Mouse (Mus musculus): ENCODE data around the gene Ypel2. TPM values are rescaled to one million over a fixed set of nuclear protein-coding genes. Genes with fewer than 3 reads are reported as not detected.
A peak's percentile ranks its signal among the peaks of the same experiment; 100 is the strongest.

The Ypel2 gene
- polyA plus RNA-seq, 1 experiment from 2014 or later, result 3.1 TPM

DNA sequence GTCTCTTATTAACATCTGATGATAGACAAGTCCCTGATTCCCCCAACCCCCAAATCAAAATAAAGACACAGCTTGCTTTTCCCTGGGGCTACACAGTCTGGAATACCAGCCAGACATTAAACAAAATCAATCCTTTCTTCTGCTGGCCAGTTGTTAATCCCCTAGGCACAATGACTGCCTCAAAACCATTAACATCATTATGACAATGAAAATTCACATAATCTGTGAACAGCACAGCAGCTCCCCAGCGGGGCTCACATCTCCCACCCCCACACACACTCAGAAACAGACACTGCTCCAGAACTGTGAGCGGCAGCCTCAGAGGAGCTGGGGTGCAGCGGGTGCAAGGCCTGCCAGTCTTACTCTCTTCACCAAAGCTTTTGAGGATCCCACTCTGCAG, 3.2 kb downstream of the Ypel2 start:
- H3K9ac ChIP-seq (replicated peaks; ENCODE audit: low read depth, low read length), result no peak overlapping the region
- H3K27ac ChIP-seq (ENCODE audit: low read depth, low read length), result peak overlapping the region; percentile 39
- WGBS, result 18% methylated on average over 3 of the region's 3 CpGs
- no peaks in the 10 kb centered on the region for H3K9me3 ChIP-seq (ENCODE audit: control insufficient read depth, low read length)
- H3K4me2 ChIP-seq (ENCODE audit: low read depth, low read length), result no peak overlapping the region
- H3K4me3 ChIP-seq (ENCODE audit: low read depth, low read length), result no peak overlapping the region
- H3K4me1 ChIP-seq (ENCODE audit: control insufficient read depth, insufficient read depth, low read length), result peaks cover 17% of the 10 kb centered on the region; the same call in 1 of the 2 replicates
- no peaks in the 10 kb centered on the region for H3K27me3 ChIP-seq (ENCODE audit: control insufficient read depth, insufficient read depth, low read length)
- no peak for ATAC-seq (ENCODE audit: low read depth)
- H3K36me3 ChIP-seq (ENCODE audit: control insufficient read depth, insufficient read depth, low read length), result no peaks in the 10 kb centered on the region

DNA sequence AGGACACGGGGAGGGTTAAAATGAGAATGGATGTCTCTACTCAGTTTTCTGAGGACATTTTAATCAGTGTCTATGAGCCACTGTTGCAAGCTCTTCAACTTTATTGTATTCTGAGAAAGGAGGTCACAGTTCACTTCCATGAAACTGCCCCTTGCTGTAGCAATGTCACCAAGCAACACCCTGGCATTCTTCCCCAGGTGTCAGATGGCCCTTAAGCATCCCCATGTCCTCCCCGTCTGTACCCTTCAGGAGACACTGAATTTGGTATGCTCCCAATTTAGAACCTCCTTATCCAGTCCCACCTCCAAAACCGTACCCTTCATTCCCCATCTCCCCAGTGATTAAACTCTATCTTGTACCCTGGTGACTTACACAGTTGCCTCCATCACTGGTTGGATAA, 8.5 kb downstream of the Ypel2 start:
- WGBS, result 76% methylated on average over 3 of the region's 3 CpGs
- Histone ChIP-seq H3K4me2 (ENCODE audit: low read depth, low read length) (no peak overlapping the region), H3K9me3 (ENCODE audit: control insufficient read depth, low read length) (no peaks in the 10 kb centered on the region), H3K36me3 (ENCODE audit: control insufficient read depth, insufficient read depth, low read length) (no peaks in the 10 kb centered on the region), H3K4me3 (ENCODE audit: low read depth, low read length) (no peak overlapping the region), H3K27me3 (ENCODE audit: control insufficient read depth, insufficient read depth, low read length) (no peaks in the 10 kb centered on the region), H3K9ac (replicated peaks; ENCODE audit: low read depth, low read length) (no peak overlapping the region), H3K4me1 (ENCODE audit: control insufficient read depth, insufficient read depth, low read length) (no peaks in the 10 kb centered on the region), H3K27ac (ENCODE audit: low read depth, low read length) (no peak overlapping the region)
- ATAC-seq (ENCODE audit: low read depth), result no peak

DNA sequence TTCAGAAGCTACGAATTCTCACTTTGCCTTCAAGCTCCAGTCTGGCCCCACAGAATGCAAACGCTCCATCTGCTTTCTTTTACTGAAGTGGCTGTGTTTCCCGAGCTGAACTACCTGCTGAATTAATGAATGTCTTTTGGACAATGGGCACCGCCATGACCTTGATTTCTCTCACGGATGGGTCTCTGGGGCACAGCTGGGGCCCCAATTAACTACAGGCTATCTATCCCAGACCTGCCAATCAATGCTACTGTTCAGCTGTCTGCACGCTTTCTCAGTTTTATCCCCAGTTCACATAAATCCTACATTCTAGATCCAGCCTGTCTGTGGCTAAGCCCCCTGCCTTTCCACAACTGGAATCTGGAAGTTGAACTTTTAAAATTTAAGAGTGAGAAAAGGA, 10.5 kb downstream of the Ypel2 start:
- no peak for ATAC-seq (ENCODE audit: low read depth)
- Histone ChIP-seq H3K9me3 (ENCODE audit: control insufficient read depth, low read length) (no peaks in the 10 kb centered on the region), H3K4me1 (ENCODE audit: control insufficient read depth, insufficient read depth, low read length) (no peaks in the 10 kb centered on the region), H3K27ac (ENCODE audit: low read depth, low read length) (no peak overlapping the region), H3K4me2 (ENCODE audit: low read depth, low read length) (no peak overlapping the region), H3K27me3 (ENCODE audit: control insufficient read depth, insufficient read depth, low read length) (no peaks in the 10 kb centered on the region), H3K4me3 (ENCODE audit: low read depth, low read length) (no peak overlapping the region), H3K36me3 (ENCODE audit: control insufficient read depth, insufficient read depth, low read length) (no peaks in the 10 kb centered on the region), H3K9ac (replicated peaks; ENCODE audit: low read depth, low read length) (no peak overlapping the region)
- 19% methylated on average over 6 of the region's 6 CpGs for WGBS

DNA sequence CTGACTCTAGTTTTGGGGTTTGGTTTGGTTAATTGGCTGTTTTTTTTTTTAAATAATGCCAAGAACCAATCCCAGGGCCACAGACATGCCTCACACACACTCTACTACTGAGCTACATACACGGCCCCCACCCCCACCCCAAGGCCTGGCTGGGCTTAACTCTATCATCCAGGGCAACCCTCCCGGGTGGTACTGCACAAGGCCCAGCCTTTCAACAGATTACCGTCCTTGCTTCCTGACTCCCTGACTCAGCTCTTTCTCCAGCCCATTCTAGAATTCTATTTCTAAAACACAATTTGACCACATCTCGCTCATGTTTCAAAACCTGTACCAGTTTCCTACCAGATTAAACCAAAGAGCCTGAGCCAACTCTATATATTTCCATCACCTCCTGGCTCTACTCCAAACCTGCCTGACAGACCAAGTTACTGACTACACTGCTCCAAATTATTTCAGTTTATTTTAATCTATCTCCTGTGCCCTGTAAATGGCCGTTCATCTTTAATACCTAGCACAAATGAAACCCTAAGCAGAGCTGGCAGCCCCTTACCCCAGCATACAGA, 12.2 kb downstream of the Ypel2 start:
- no peak overlapping the region for H3K4me3 ChIP-seq (ENCODE audit: low read depth, low read length)
- 71% methylated on average over 5 of the region's 5 CpGs for WGBS
- no peak overlapping the region for H3K4me2 ChIP-seq (ENCODE audit: low read depth, low read length)
- no peak overlapping the region for H3K9ac ChIP-seq (replicated peaks; ENCODE audit: low read depth, low read length)
- ATAC-seq (ENCODE audit: low read depth), result no peak
- H3K36me3 ChIP-seq (ENCODE audit: control insufficient read depth, insufficient read depth, low read length), result no peaks in the 10 kb centered on the region
- no peaks in the 10 kb centered on the region for H3K9me3 ChIP-seq (ENCODE audit: control insufficient read depth, low read length)
- no peaks in the 10 kb centered on the region for H3K27me3 ChIP-seq (ENCODE audit: control insufficient read depth, insufficient read depth, low read length)
- no peak overlapping the region for H3K27ac ChIP-seq (ENCODE audit: low read depth, low read length)
- H3K4me1 ChIP-seq (ENCODE audit: control insufficient read depth, insufficient read depth, low read length), result no peaks in the 10 kb centered on the region

DNA sequence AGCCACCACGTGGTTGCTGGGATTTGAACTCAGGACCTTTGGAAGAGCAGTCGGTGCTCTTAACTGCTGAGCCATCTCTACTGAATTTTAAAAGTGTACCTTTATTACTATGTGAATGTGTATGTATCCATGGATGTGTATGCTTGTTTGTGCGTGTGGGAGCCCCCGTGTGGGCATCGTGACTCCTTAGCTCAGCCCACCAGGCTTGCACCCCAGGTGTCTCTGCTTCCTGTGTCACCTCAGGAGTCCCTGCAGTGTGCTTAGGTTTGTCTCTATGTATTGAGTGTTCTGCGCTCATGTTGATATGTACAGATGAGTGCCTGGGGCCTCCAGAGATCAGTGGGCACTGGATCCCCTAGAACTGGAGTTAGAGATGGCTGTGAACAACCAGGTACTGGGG, 13.0 kb downstream of the Ypel2 start:
- H3K4me1 ChIP-seq (ENCODE audit: control insufficient read depth, insufficient read depth, low read length), result no peaks in the 10 kb centered on the region
- no peak overlapping the region for H3K4me3 ChIP-seq (ENCODE audit: low read depth, low read length)
- H3K27ac ChIP-seq (ENCODE audit: low read depth, low read length), result no peak overlapping the region
- no peaks in the 10 kb centered on the region for H3K9me3 ChIP-seq (ENCODE audit: control insufficient read depth, low read length)
- no peak overlapping the region for H3K9ac ChIP-seq (replicated peaks; ENCODE audit: low read depth, low read length)
- no peak overlapping the region for H3K4me2 ChIP-seq (ENCODE audit: low read depth, low read length)
- no peak for ATAC-seq (ENCODE audit: low read depth)
- H3K36me3 ChIP-seq (ENCODE audit: control insufficient read depth, insufficient read depth, low read length), result no peaks in the 10 kb centered on the region
- WGBS, result 88% methylated on average over 6 of the region's 6 CpGs
- no peaks in the 10 kb centered on the region for H3K27me3 ChIP-seq (ENCODE audit: control insufficient read depth, insufficient read depth, low read length)

DNA sequence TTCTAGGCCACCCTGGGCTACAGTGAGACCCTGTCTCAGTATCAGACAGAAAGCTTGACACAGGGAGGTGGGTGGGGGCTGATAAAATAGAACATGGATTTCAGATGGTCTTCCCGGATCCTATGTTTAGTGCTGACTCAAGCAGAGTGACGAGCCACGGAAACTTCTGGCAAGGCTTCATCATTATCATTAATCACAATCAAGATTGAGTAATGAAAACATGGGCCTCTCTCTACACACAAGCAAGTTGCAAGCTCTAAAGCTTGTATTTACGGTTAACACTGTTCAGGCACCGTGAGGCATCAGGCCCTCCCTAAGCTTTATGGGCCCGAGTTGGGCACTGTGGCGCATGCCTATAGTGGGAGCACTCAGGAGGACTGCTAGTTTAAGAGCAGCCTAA, 13.7 kb downstream of the Ypel2 start:
- H3K4me2 ChIP-seq (ENCODE audit: low read depth, low read length), result no peak overlapping the region
- 82% methylated on average over 7 of the region's 7 CpGs for WGBS
- no peak overlapping the region for H3K4me3 ChIP-seq (ENCODE audit: low read depth, low read length)
- no peak overlapping the region for H3K27ac ChIP-seq (ENCODE audit: low read depth, low read length)
- no peaks in the 10 kb centered on the region for H3K36me3 ChIP-seq (ENCODE audit: control insufficient read depth, insufficient read depth, low read length)
- no peaks in the 10 kb centered on the region for H3K27me3 ChIP-seq (ENCODE audit: control insufficient read depth, insufficient read depth, low read length)
- H3K9ac ChIP-seq (replicated peaks; ENCODE audit: low read depth, low read length), result no peak overlapping the region
- no peaks in the 10 kb centered on the region for H3K4me1 ChIP-seq (ENCODE audit: control insufficient read depth, insufficient read depth, low read length)
- no peaks in the 10 kb centered on the region for H3K9me3 ChIP-seq (ENCODE audit: control insufficient read depth, low read length)
- ATAC-seq (ENCODE audit: low read depth), result no peak

DNA sequence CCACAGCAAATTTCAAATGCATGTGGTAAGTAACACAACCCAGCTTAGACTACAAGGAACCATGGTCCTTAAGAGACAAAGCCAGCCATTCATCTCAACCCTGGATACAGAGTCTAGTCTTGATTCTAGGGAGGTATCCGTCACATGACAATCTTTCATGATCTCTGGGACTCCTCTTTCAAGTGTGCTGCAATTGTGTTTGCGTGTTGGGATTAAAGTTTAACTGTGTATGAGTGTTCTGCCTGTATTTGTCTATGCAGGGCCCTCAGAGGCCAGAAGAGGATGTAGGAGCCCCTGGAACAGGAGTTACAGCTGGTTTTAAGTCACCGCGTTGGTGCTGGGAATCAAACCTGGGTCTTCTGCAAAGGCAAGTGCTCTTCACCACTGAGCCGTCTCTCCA, 16.3 kb downstream of the Ypel2 start:
- 93% methylated on average over 5 of the region's 5 CpGs for WGBS
- Histone ChIP-seq H3K4me1 (ENCODE audit: control insufficient read depth, insufficient read depth, low read length) (no peaks in the 10 kb centered on the region), H3K27ac (ENCODE audit: low read depth, low read length) (no peak overlapping the region), H3K4me2 (ENCODE audit: low read depth, low read length) (no peak overlapping the region), H3K9ac (replicated peaks; ENCODE audit: low read depth, low read length) (no peak overlapping the region), H3K36me3 (ENCODE audit: control insufficient read depth, insufficient read depth, low read length) (no peaks in the 10 kb centered on the region), H3K27me3 (ENCODE audit: control insufficient read depth, insufficient read depth, low read length) (no peaks in the 10 kb centered on the region), H3K9me3 (ENCODE audit: control insufficient read depth, low read length) (no peaks in the 10 kb centered on the region), H3K4me3 (ENCODE audit: low read depth, low read length) (no peak overlapping the region)
- ATAC-seq (ENCODE audit: low read depth), result no peak

DNA sequence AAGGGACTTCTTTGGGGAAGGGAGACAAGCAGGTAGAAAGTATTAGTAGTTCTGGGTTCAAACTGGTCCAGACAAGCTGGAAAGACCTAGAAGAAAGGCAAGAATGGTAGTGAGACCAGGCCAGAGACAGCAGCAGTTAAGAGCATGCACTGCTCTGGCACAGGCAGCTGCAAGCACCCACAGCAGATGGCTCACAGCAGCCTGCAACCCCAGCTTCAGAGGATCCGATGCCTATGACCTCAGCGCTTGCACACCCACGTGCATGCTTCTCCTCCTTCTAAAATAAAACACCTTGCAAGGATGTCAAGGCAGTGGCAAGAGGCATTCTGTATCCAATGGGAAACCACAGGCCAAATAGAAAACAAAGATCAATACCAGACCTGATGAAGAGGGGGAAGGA, 19.1 kb downstream of the Ypel2 start:
- 77% methylated on average over 3 of the region's 3 CpGs for WGBS
- no peak overlapping the region for H3K27ac ChIP-seq (ENCODE audit: low read depth, low read length)

DNA sequence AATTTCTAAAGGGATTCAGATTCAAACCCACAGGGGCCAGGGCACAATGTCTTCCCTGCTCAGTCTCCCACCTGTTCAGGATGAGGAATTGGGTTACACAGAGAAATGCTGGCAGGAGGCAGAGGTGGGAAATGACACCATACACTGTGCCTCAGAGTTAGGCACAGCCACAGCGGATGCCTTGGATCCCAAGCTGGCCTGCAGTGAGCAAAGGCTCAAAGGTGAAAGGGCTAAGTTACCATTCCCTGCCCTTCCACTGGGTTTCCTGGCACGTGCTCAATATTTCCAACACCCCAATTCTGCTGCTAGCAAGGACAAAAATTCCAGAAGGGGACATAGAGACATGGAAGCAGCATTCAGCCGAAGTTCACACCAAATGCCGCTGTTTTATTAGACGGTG, 20.3 kb downstream of the Ypel2 start:
- Histone ChIP-seq H3K36me3 (ENCODE audit: control insufficient read depth, insufficient read depth, low read length) (no peaks in the 10 kb centered on the region), H3K27me3 (ENCODE audit: control insufficient read depth, insufficient read depth, low read length) (no peaks in the 10 kb centered on the region), H3K4me3 (ENCODE audit: low read depth, low read length) (no peak overlapping the region), H3K4me1 (ENCODE audit: control insufficient read depth, insufficient read depth, low read length) (0 out of 2 replicates have a peak, but pooled peaks cover 4% of the 10 kb centered on the region), H3K9me3 (ENCODE audit: control insufficient read depth, low read length) (no peaks in the 10 kb centered on the region), H3K27ac (ENCODE audit: low read depth, low read length) (no peak overlapping the region), H3K4me2 (ENCODE audit: low read depth, low read length) (no peak overlapping the region), H3K9ac (replicated peaks; ENCODE audit: low read depth, low read length) (no peak overlapping the region)
- WGBS, result 55% methylated on average over 5 of the region's 5 CpGs
- no peak for ATAC-seq (ENCODE audit: low read depth)

More for the DNA sequence above, 19.1 kb downstream of the Ypel2 start:
- no peak overlapping the region for H3K9ac ChIP-seq (replicated peaks; ENCODE audit: low read depth, low read length)
- no peaks in the 10 kb centered on the region for H3K9me3 ChIP-seq (ENCODE audit: control insufficient read depth, low read length)
- no peak overlapping the region for H3K4me3 ChIP-seq (ENCODE audit: low read depth, low read length)
- H3K27me3 ChIP-seq (ENCODE audit: control insufficient read depth, insufficient read depth, low read length), result no peaks in the 10 kb centered on the region
- H3K4me1 ChIP-seq (ENCODE audit: control insufficient read depth, insufficient read depth, low read length), result no peaks in the 10 kb centered on the region
- H3K4me2 ChIP-seq (ENCODE audit: low read depth, low read length), result no peak overlapping the region
- no peak for ATAC-seq (ENCODE audit: low read depth)
- H3K36me3 ChIP-seq (ENCODE audit: control insufficient read depth, insufficient read depth, low read length), result no peaks in the 10 kb centered on the region

Measured in neural tube, embryonic 14.5 days (tissue).